In the genomic region with DNA sequence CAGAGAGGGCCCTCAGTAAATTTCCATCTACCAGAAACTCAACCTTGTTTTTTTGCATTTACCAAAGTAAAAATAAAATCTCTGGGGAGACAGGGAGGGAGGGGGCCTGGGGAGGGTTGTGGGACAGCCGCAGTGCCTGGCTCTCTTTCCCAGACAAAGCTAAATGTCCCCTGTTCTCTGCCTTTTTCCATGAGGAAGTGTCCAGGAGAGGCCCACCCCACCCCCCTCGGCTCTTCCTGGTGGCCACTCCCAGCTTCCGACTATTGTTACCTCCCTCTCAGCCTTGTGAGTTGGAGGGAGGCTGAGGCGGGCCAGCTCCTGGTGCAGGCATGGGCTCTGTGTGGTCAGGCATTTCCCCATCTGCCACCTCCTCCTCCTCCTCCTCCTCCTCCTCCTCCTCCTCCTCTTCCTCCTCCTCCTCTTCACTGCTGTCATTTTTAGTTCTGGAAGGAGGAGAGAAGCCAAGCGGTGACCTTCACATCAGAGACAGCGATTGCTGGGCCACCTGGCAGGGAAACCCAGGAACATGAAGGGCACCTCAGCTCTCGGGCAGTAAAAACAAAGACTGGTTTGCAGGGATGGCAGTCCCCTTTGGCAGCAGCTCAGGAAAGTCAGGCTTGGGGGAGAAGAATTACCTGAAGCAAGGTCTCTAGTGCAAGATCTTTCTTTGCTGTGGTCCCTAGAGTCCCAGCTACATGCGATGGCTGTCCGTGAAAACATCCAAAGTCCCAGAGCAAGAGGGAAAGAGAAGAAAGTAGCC, we compare ENCODE assay signal across 9 mouse cellular contexts.
DNase-seq lines count a peak whose midpoint lies in the region; ATAC-seq and TF ChIP-seq lines count a peak whose summit lies in the region.
"Had no signal": no experiment of that assay in that cellular context is flagged by ENCODE, and none has a peak within 500 bp of the region (broad histone marks: within the 10 kb centered on the region; RNA-seq: fewer than 3 reads in every experiment).

No protein-coding gene starts in this region.

- H3K27ac ChIP-seq in stomach, embryonic 15.5 days, result peak overlapping the region; percentile 91; the same call in 1 of the 2 replicates
- no peak overlapping the region; the same call in 1 of the 2 replicates for H3K27ac ChIP-seq in stomach, postnatal 0 days (replicated peaks)
- H3K27ac ChIP-seq in limb, embryonic 14.5 days (replicated peaks; ENCODE audit: low read depth, low read length), result 0 out of 2 replicates have a peak overlapping the region, but pooled peaks have one; percentile 30
- no peak overlapping the region for H3K27ac ChIP-seq in forebrain, embryonic 14.5 days (ENCODE audit: low read depth, low read length)

- no peaks in the 10 kb centered on the region for H3K27me3 ChIP-seq in stomach, embryonic 15.5 days (replicated peaks)
- no peaks in the 10 kb centered on the region for H3K27me3 ChIP-seq in stomach, postnatal 0 days (ENCODE audit: control insufficient read depth, insufficient read depth, low read length)
- H3K27me3 ChIP-seq in limb, embryonic 14.5 days (ENCODE audit: control insufficient read depth, insufficient read depth, low read length), result no peaks in the 10 kb centered on the region
- H3K27me3 ChIP-seq in forebrain, embryonic 14.5 days (replicated peaks; ENCODE audit: control insufficient read depth, insufficient read depth, low read length), result no peaks in the 10 kb centered on the region

- H3K4me2 ChIP-seq in stomach, embryonic 15.5 days, result no peak overlapping the region
- no peak overlapping the region for H3K4me2 ChIP-seq in stomach, postnatal 0 days (replicated peaks; ENCODE audit: low read depth)
- H3K4me2 ChIP-seq in limb, embryonic 14.5 days (replicated peaks; ENCODE audit: low read depth, low read length, severe bottlenecking), result no peak overlapping the region
- no peak overlapping the region for H3K4me2 ChIP-seq in forebrain, embryonic 14.5 days (ENCODE audit: low read length)

- H3K36me3 ChIP-seq in stomach, embryonic 15.5 days, result no peaks in the 10 kb centered on the region
- no peaks in the 10 kb centered on the region for H3K36me3 ChIP-seq in stomach, postnatal 0 days (ENCODE audit: control insufficient read depth, insufficient read depth, low read length)
- no peaks in the 10 kb centered on the region for H3K36me3 ChIP-seq in limb, embryonic 14.5 days (ENCODE audit: control insufficient read depth, insufficient read depth, low read length)
- no peaks in the 10 kb centered on the region for H3K36me3 ChIP-seq in forebrain, embryonic 14.5 days (ENCODE audit: control insufficient read depth, insufficient read depth, low read length)

- no peak for DNase-seq in stomach, postnatal 0 days (ENCODE audit: low spot score)
- peak; percentile 63 for DNase-seq in heart, postnatal 4 days
- no peak for DNase-seq in limb, embryonic 14.5 days (ENCODE audit: low spot score)
- DNase-seq in c-Kit-positive CD71-positive TER-119-positive erythroid progenitor cells, embryonic 14.5 days (ENCODE audit: low spot score), result no peak
- DNase-seq in forebrain, embryonic 14.5 days (ENCODE audit: low spot score), result no peak
- DNase-seq in layer of hippocampus, adult 18-20 months (ENCODE audit: low spot score in 2 of 2), result no peak
- DNase-seq: cerebellum, adult 2 months had no signal

- no peak overlapping the region for H3K9ac ChIP-seq in stomach, embryonic 15.5 days
- no peak overlapping the region for H3K9ac ChIP-seq in stomach, postnatal 0 days (ENCODE audit: low read length)
- no peak overlapping the region for H3K9ac ChIP-seq in limb, embryonic 14.5 days (ENCODE audit: low read depth, low read length, severe bottlenecking)
- no peak overlapping the region for H3K9ac ChIP-seq in forebrain, embryonic 14.5 days (ENCODE audit: low read length)

- ATAC-seq in stomach, embryonic 15.5 days (ENCODE audit: insufficient read depth, low FRiP score, low read depth), result no peak
- no peak for ATAC-seq in stomach, postnatal 0 days (ENCODE audit: low FRiP score, low TSS enrichment)
- ATAC-seq in limb, embryonic 14.5 days (ENCODE audit: low FRiP score, low read depth), result no peak
- ATAC-seq in cerebellum, adult (ENCODE audit: insufficient number of reproducible peaks, low FRiP score, low TSS enrichment), result no peak
- ATAC-seq in forebrain, embryonic 14.5 days, result no peak

- peaks cover 73% of the 10 kb centered on the region for H3K4me1 ChIP-seq in stomach, embryonic 15.5 days
- H3K4me1 ChIP-seq in stomach, postnatal 0 days (replicated peaks; ENCODE audit: control insufficient read depth, insufficient read depth), result peaks cover 28% of the 10 kb centered on the region
- peaks cover 68% of the 10 kb centered on the region for H3K4me1 ChIP-seq in limb, embryonic 14.5 days (ENCODE audit: control insufficient read depth, insufficient read depth, low read length)
- H3K4me1 ChIP-seq in forebrain, embryonic 14.5 days (ENCODE audit: control insufficient read depth, insufficient read depth, low read length), result no peaks in the 10 kb centered on the region

- TF ChIP-seq EP300 in stomach, postnatal 0 days (optimal IDR thresholded peaks at IDR 0.05), result no peak

- no peak for TF ChIP-seq POLR2A in limb, embryonic 14.5 days (IDR thresholded peaks at IDR 0.05; ENCODE audit: borderline replicate concordance, extremely low read depth, insufficient read depth, insufficient read length)

- H3K4me3 ChIP-seq in stomach, embryonic 15.5 days (replicated peaks), result no peak overlapping the region
- no peak overlapping the region for H3K4me3 ChIP-seq in stomach, postnatal 0 days (ENCODE audit: low read depth, low read length)
- H3K4me3 ChIP-seq in limb, embryonic 14.5 days (replicated peaks; ENCODE audit: low read length), result no peak overlapping the region
- H3K4me3 ChIP-seq in forebrain, embryonic 14.5 days (ENCODE audit: low read depth, low read length), result no peak overlapping the region

- no peak for TF ChIP-seq CTCF in stomach, postnatal 0 days (IDR thresholded peaks at IDR 0.05; ENCODE audit: low read depth)

- WGBS in stomach, embryonic 15.5 days, result 75% methylated on average over 9 of the region's 9 CpGs
- WGBS in stomach, postnatal 0 days, result 74% methylated on average over 9 of the region's 9 CpGs
- WGBS in limb, embryonic 14.5 days, result 77% methylated on average over 9 of the region's 9 CpGs
- 79% methylated on average over 9 of the region's 9 CpGs for WGBS in forebrain, embryonic 14.5 days

- H3K9me3 ChIP-seq in stomach, embryonic 15.5 days, result no peaks in the 10 kb centered on the region
- H3K9me3 ChIP-seq in stomach, postnatal 0 days (ENCODE audit: control insufficient read depth, low read length), result no peaks in the 10 kb centered on the region
- no peaks in the 10 kb centered on the region for H3K9me3 ChIP-seq in limb, embryonic 14.5 days (ENCODE audit: control insufficient read depth, low read length)
- H3K9me3 ChIP-seq in forebrain, embryonic 14.5 days (replicated peaks; ENCODE audit: control insufficient read depth, low read length), result no peaks in the 10 kb centered on the region

Comparison
In these comparisons a context has a peak if more than half of its experiments do, and no peak if none do; other contexts are left out.
1. H3K27ac ChIP-seq: peak in stomach, embryonic 15.5 days (single experiment) and limb, embryonic 14.5 days (single experiment); none in stomach, postnatal 0 days (single experiment) and forebrain, embryonic 14.5 days (single experiment).